Mouse (Mus musculus) megakaryocyte-erythroid progenitor cell, adult 5-6 weeks (primary cell): Measurements from ENCODE around the gene Clpp. TPM values are rescaled to one million over a fixed set of nuclear protein-coding genes. Genes with fewer than 3 reads are reported as not detected.

ENCODE experiments used
- ATAC-seq: replicated peaks from 2 replicates; pipeline ENCODE4 v1.8.0; 2016; ENCODE audit warnings: mild to moderate bottlenecking, inconsistent platforms; ENCODE audit not compliant: severe bottlenecking, poor library complexity, low FRiP score, low TSS enrichment
- total RNA-seq, 2 experiments: library from RNA; stranded (forward) in 1 of 2; stranded (reverse) in 1 of 2; fragments of 200-1000, 215-1000 nt in 1 of 2; fragments of >200 nt in 1 of 2; fragmentation: Nextera tagmentation in 1 of 2; gene quantifications; 2 replicates each; pipeline ENCODE4 v1.2.3; 2014 to 2017

Gene Clpp
- total RNA-seq, 2 experiments from 2014 or later: 116 to 135 TPM

DNA sequence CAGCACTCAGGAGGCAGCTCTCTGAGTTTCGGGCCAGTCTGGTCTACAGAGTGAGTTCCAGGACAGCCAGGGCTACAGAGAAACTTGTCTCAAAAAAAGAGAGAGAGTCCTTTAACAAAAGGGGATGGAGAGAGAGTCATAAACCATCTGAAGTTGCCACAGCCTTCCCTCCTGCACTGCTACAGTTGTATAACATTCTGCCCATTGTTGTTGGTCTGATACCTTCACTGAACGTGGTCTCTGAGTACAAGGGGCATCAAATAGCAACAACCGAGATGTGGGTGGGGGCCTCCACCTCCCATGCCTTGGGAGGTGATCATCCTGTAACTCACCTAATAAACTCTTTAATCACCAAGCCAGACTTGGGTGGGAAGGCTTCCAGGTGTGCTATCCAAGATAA, 4.4 kb upstream of the Clpp start:
- ATAC-seq: no peak

DNA sequence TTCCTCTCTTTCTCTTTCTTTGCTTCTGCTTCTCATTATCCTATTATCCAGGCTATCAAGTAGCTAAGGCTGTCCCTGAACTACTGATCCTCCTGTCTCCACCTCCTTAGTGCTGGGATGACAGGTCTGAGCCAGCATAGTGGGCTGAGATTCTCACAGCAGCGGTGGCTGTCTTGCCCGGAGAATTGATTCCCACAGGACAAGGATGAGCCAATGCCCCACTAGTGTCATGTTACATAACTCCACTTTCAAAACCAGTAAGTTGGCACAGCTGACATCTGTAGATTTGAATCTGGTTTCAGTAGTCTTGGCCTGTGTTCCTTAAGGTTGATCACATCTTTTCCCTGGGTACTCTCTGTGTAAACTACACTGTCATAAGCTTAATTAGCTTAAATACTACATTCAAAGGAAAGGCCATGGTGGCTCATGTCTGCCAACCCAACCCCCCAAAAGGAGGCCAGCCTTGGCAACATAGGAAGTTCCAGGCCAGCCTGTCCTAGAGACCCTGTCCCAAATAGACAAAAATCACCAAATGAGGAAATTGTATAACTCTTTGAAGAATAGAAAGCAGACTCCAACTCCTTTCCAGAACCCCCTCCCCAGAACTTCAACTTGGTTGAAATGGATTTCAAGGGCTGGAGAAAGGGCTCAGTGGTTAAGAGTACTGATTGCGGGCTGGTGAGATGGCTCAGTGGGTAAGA, 3.9 kb upstream of the Clpp start:
- ATAC-seq: no peak

- ATAC-seq: no peak
Observed at GRCm38 (mm10) chr17:56988441-56988840, 1.7 kb upstream of the Clpp start.

DNA sequence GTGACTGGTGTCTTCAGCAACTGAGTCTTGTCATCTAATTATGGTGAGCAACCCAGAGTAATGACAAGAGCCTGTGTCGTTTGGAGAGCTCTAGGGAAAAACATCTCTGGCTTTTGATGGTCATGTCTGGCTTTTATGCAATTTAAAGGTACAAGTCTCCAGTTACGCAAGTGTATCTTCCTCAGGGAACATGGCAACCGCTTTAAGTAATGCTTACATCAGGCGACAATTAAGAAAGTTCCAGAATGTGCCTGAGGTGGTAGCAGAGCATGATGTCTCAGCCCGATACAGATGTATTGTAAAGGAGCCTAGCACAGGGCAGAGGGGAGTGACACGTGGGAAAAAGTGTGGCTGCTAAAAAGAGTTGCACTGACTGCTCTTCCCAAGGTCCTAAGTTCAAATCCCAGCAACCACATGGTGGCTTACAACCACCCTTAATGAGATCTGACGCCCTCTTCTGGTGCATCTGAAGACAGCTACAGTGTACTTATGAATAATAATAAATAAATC, 1.1 kb upstream of the Clpp start:
- ATAC-seq: no peak

- peak; percentile 69 for ATAC-seq
Observed at GRCm38 (mm10) chr17:56989467-56990114, 514 bp upstream of the Clpp start.

DNA sequence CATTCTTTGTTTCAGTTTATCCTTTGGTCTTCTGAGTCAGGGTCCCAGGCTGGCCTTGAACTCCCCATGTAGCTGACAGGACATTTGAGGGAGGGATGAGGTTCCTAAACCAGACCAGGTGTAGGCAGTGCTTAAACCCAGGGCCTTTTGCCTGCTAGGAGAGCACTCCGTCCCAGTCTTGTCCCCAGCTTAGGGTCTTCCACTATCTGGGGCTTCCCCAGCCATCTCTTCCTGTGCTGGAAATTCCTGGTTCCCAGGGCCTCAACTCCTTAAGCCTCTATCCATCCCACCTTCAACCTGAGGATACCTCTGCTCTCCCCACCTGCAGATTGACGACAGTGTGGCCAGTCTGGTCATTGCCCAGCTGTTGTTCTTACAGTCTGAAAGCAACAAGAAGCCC, 861 bp downstream of the Clpp start:
- ATAC-seq: no peak

- ATAC-seq: no peak
Observed at GRCm38 (mm10) chr17:56995046-56995445, 4.9 kb downstream of the Clpp start.

DNA sequence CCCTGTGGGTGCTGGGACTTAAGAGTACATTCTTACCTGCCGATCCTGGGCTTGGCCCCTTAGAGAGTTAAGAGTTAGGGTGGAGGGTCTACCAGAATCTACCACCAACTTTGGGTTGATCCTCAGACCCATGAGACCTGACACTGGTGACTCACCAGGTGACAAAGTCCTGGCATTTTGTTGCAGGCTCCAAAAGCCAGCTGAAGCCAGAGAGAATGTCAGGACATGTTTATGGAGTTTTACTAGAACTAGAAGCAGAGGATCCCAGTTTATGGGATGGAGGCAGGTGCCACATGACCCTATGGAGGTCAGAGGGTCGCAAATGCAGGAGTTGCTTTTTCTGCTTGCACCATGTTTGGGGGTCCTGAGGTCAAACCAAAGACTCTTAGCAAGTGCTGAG, 6.4 kb downstream of the Clpp start:
- ATAC-seq: no peak

DNA sequence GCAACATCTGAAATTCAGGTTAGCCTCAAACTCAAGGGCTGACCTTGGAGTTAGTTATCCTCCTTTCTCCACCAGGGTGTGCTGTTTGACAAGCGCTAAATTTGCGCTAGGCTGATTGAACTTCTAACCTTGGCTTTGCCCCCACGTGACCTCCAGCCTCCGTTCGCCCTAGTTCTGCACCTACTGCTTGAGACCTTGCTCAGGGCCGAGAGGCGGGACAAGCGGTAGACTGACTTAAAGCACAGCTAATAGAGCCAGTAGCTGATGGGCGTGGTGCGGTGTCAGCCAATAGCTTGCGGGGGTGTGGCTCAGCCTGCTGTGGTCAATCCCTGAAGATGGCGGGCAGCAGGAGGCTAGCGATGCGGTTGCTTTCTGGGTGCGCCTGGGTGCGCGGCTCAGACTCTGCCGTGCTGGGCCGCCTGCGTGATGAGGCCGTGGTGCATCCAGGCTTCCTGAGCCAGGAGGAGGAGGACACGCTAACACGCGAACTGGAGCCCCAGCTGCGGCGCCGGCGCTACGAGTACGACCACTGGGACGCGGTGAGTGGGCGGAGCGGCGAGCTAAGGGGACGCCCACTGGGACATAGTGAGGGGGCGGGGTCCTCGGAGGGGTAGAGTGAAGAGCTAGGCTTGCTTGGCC, 7.0 kb downstream of the Clpp start, which contains the start of gene Alkbh7:
Gene Alkbh7, plus strand, starts transcription at position 311 of the 639 bp plus-strand sequence.
- ATAC-seq: peak; percentile 96

DNA sequence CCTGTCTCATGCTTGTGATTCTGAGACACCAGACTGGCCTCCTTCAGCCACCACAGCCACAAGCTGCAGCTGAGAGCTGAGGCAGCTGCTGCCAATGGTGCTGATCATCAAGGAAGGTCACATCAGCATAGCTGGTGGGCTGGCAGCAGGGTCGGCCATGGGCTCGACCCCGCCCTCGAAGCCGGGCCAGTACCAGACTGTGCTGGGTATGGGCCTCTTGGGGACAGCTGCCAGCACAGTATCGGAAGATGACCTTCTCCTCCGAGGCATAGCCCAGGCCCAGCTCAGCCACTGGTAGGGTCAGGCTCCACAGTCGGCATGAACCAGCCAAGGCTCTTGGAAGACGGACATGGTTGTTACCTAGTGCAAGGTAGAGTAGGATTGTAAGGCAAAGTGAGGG, 9.3 kb downstream of the Clpp start:
- no peak for ATAC-seq

GRCm38 (mm10) chr17:56999968-57000609, 10.0 kb downstream of the Clpp start, which contains the start of gene Pspn:
Gene Pspn, minus strand, starts transcription at chr17:57000018.
- no peak for ATAC-seq

DNA sequence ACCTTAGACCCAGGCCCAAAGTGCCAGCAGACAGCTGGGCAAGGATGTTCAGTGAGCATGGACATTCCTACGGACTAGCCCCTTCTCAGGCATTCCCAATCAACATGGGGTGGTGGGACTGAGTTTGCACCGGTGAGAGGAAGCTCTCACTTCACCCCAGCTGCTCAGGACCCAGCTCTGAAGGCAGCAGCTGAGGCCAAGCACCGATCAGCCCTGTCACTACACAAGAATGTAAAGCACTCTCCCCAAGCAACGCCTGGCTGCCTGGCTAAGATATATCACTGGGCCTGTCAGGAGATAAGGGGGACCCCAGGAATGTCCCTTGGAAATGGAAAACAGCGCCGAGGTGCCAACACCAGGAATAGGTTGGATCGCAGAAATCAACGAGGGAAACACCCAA, 11.1 kb downstream of the Clpp start:
- no peak for ATAC-seq

DNA sequence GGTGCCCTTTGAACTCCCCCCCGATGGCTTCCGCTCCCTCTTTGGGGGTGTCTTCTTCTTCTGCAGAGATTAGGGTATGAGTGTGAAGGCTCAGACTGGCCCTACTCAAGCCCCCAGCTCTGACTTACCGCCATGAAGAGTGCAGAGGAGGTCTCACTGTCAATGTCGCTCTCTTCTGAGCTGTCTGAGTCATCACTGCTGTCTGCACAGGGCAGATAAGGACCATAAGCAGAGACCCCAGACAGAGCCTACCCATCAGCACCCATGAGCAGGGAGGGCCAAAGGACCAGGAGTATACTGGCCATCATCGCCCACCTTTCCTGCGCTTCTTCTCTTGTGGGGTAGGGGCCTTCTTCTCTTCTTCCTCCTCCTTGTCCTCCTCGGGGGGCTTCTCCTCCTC, 13.9 kb downstream of the Clpp start:
- no peak for ATAC-seq

DNA sequence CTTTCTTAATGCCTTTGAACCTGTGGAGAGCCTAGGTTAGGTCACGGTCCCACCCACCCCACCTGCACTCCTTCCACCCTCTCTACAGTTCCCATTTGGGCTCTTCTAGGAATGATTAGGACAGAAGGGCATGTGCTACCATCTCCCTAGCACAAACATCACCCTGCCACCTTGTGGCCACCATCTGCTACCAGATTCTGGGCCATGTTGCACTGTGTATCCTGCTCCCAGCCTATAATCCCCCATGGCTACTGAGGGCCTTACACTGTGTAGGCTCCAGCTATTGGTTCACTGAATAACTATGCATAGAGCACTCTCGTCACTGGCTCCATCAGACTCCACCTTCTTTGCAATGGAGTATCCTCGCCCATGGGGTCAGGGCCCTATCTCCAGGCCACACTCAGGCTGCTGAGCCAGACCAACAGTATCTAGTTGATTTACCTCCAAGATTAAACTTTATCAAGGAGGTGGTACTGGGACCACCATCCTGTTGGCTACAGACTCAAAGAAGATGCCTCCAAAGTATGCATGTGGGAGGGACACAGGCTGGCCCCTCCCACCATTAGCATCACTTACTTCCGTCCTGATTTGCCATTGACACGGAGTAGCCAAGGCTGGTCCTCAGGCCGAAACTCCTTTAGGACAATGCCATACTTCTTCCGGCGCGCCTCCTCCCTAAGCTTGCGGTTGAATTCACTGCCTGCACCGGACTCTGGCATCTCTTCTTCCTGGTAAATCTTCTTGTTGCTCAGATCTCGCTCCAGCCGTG, 17.2 kb downstream of the Clpp start:
- peak; percentile 28 for ATAC-seq

- ATAC-seq: peak; percentile 30
Observed at GRCm38 (mm10) chr17:57010911-57011235, 20.8 kb downstream of the Clpp start.

- ATAC-seq: peak; percentile 75
Observed at GRCm38 (mm10) chr17:57011236-57012141, 21.4 kb downstream of the Clpp start, which contains the start of the genes Gtf2f1 and Gm17949. Gene Gtf2f1, minus strand, starts transcription at chr17:57011288. Gene Gm17949, plus strand, starts transcription at chr17:57011469.

- no peak for ATAC-seq
Observed at GRCm38 (mm10) chr17:57012245-57012795, 22.2 kb downstream of the Clpp start.

DNA sequence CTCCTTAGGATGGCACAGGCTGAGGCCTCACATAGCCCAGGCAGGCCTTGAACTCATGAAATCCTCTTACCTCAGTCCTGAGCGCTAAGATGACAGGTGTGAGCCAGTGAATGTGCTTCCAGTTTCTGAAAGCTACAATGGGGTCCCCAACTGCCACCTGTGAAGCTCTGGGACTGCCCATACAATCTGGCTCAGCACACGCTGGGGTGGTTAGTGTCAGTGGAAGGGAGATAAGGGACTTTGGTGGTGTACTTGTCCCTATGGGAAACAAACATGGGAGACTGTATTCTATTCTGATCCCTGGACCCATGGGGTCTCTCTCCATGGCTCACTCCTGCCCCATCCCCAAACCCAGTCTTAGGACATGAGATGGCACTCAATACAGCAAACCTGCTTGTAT, 29.6 kb downstream of the Clpp start:
- peak; percentile 76 for ATAC-seq
